Mouse (Mus musculus): ENCODE measurements around the gene Atg16l1. TPM values are rescaled to one million over a fixed set of nuclear protein-coding genes. Genes with fewer than 3 reads are reported as not detected.

Atg16l1 gene
- 10 to 100 TPM; 61.4 to 72.4 (median 68.5) TPM for total RNA-seq (2022)

DNA sequence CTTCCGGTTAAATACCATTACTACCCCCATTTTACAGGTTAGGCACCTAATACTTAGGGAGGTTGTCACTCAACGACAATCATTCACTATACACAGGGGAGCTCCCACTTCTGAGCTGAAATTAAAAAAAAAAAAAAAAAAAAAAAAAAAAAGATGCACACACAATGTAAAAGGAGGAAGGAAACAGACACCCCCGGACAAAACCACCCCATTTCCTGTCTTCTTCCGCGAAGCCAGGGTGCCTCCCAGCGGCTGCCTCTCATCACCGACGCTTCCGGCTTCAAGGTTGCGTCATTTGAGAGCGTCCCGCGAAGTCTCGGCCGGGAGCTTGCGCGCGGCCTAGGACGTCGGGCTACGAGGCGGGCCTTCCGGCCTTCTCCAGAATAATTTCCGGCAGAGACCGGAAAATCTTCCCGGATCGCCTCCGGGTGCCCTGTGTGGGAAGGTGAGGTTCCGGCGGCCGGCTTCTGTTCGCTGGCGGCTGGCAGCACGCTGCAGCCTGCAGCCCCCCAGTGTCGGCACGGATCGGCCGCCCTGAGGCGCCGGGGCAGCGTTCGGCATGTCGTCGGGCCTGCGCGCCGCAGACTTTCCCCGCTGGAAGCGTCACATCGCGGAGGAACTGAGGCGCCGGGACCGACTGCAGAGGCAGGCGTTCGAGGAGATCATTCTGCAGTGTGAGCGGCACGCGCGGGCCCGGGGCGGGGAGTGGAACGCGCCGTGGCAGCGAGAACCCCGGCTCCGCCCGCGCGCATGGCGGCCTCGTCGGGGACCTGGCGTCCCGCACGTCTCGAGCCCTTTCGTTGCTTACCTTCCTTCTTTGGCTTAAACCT, at the start of gene Atg16l1:
TSS of gene Atg16l1 (plus strand) at position 230 of the 830 bp plus-strand sequence.
- DNase-seq (ENCODE audit: low spot score in 2 of 2), result peak; percentile 88 to 94

DNA sequence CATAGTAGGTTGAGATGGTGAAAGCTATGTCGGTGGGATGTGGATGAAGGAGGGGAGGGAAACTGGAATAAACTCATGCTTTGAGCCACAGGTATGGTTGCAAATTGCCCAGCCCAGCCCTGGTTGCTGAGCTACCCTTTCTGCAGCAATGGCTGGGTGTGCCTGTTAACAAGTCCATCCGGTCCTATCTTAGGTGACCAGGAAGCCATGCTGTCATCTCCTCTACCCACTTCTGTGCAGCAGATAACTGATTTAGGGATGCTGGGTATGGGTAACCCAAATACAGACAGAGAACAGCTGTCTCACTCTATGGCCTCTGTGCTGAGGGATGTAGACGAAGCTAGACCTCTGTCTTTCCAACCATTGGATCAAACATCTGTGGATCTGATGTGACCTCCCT, 49.3 kb upstream of the Atg16l1 start:
- no peak for DNase-seq (ENCODE audit: low spot score in 2 of 2)

DNA sequence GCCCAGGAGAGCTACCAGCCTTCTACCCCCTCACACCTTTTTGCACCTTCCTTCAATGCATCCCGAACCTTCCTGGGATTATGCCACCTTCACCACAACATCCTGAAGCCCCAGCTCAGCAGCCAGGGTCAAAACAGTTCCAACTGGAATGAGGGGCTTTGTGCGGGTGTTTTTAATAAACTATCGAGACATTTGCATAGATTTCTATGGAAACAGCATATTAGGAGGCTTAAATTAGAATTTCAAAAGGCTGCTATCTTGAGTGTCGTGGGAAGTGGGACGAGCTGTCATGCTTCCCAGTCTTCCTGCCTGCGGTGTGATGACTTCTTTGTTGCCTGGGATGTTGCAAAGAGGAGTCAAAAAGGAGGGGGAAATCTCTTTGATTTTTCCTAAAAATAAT, 46.6 kb upstream of the Atg16l1 start:
- DNase-seq (ENCODE audit: low spot score in 2 of 2), result peak in 1 of 2 experiments; percentile 80

DNA sequence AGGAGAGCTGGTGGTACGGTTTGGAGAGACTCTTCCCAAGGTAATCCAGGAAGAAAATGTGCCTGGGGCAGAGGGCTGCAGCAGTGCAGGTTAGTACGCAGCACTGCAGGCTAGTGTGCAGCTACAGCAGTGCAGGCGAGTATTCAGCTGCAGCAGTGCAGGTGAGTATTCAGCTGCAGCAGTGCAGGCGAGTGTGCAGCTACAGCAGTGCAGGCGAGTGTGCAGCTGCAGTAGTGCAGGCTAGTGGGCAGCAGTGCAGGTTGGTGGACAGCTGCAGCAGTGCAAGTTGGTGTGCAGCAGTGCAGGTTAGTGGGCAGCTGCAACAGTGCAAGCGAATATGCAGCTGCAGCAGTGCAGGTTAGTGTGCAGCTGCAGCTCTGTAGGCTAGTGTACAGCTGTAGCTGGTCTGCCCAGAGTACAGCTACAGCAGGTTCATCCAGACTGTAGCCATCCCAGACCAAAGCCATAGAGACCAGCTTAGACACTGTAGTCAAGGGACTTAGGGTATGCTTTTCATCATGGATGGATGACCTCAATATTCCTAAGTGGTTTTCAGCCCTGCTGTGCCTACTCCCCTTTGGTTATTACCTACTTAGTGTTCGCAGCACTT, 45.9 kb upstream of the Atg16l1 start:
- no peak for DNase-seq (ENCODE audit: low spot score in 2 of 2)

DNA sequence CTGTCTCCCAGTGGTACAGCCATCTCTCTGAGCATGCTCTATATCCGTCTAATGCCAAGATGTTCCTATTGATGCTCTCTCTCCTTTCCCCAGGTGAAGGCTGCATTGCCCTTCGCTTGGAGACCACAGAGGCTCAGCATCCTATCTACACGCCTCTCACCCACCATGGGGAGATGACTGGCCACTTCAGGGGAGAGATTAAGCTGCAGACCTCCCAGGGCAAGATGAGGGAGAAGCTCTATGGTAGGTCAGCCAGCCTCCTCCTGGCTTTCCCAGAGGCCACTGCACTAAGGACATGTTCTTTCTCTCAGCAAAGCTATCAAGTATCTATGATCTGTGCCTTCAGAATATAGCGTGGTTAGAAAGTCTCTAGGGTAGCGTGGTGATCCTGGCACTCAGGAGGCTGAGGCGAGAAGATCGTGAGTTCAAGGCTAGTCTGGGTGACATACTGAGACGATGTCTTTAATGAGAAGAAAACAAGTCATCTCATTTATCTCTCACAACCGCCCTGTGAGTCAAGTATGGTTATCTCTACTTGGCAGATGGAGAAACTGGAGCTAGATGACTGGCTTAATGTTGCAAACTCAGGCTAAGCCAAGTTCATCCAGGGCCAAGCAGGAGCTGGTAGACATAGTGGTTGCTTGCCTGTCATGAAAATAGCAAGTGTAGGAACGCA, 43.6 kb upstream of the Atg16l1 start:
- DNase-seq (ENCODE audit: low spot score in 2 of 2), result no peak

DNA sequence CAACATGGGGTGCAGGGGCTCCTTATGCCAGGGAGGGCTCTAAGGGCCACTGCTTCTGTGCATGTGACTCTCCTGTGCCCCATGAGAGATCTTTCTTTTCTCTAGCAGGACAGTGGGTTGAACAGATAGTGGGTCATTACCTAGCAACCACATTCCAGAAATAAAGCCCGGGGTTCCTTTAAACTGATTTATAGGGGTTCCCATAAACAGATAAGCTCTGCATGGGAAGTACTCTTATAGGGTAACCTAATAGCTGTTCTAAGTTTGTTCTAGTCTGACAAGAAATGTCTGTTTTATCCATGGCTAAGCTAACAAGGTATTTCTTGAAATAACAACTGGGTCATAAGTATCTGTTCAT, 43.1 kb upstream of the Atg16l1 start:
- DNase-seq (ENCODE audit: low spot score in 2 of 2), result no peak

DNA sequence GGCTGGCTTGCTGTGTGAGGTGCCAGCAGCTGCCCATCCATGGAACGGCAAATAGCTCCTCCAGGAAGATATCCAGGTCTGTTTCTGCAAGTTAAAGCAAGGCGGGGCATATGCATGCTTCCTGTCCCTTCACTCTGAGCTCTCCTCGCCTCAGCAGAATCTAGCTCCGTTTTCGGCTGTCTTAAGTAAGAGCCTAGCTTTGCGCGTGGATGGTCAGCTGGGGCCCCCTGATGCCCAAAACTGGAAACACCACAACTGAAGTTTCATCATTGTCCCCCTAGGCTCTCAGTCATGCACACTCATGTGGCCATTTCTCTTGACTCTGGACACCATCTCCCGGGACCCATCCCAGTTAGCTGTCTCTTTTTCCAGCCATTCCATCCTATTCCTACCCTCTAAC, 34.3 kb upstream of the Atg16l1 start:
- DNase-seq (ENCODE audit: low spot score in 2 of 2), result peak in 1 of 2 experiments; percentile 48

DNA sequence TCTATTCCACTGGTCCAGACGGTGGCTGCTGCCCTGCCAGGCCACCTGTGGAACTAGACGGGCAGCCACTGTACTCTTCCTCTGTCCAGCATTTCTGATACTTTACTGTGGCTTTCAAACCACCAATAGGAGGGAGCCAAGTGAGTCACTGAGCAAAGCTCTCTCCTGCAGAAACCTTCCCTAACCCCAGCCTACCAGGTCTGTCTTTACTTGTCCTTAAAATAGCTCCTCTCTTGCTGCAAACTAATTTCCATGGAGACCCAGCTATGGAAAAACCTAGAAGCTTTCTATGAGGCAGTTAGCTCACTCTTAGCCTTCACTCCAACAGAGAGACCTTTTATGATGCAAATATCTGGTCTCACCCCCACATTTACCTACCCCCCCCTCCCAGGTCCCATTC, 33.6 kb upstream of the Atg16l1 start:
- no peak for DNase-seq (ENCODE audit: low spot score in 2 of 2)

DNA sequence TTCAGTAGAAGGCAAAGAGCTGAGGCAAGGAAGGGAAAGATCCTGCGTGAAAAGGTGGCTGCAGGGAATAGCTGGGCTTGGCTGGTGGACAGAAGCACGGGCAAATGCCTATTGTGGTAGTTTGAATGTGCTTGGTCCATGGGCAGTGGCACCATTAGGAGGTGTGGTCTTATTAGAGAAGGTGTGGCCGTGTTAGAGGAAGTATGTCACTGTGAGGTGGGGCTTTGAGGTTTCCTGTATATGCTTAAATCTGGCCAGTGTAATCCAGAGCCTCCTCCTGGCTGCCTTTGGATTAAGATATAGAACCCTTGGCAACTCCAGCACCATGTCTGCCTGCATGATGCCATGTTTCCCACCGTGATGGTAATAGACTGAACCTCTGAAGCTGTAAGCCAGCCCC, 32.3 kb upstream of the Atg16l1 start:
- DNase-seq (ENCODE audit: low spot score in 2 of 2), result no peak

DNA sequence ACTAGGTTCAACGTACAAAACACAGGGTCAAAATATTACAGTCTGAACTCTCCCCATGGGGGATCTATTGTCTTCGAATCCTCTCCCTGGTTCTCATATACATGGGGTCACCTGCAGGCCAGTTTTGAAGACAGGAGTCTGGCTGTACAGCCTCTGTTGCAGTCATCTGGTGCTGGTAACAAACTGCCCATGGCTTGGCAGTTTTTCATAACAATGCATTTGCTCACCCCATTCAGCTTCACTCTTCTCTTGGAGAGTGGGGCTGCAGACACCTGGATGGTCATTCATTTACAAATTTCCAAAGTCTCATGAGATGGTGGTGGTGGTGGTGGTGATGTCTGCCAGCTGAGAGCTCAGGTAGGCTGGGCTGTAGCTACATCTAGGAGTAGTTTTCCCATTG, 26.6 kb upstream of the Atg16l1 start:
- DNase-seq (ENCODE audit: low spot score in 2 of 2), result no peak

DNA sequence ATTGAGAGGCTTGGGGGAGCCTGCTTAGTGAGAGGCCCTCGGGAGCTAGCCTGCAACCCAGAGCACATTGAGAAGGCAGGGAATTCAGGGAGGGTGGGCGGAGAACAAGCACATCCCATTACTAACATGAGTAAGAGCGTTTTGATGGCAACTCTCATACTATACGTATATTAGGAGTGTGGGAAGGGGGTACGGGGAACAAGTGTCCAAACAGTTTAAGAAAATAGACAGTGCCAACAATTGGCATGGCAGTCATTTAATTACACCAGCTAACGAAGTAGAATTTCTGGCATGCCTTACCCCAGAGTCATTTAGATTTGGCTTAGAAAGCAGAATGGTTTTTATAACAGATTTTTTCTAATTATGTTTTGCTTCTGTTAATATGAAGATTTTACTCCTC, 25.8 kb upstream of the Atg16l1 start:
- no peak for DNase-seq (ENCODE audit: low spot score in 2 of 2)

DNA sequence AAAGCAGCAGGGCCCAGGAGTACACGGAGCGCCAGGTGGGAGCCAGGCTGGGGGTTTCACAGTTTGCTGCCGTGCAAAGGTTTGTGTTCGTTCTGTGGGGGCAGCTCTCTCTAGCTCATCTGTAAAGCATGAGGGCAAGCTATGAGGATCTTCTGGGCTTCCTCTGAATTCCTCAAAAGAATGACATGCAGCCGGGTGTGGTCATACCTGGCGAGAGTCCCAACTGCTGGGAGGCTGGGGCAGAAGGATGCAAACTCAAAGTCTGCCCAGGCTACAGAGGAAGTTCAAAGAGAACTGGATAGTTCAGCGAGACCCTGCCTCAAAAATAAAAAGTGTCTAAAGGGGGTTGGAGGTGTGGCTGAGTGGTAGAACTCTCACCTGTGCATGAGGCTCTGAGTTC, 25.4 kb upstream of the Atg16l1 start:
- DNase-seq (ENCODE audit: low spot score in 2 of 2), result no peak

DNA sequence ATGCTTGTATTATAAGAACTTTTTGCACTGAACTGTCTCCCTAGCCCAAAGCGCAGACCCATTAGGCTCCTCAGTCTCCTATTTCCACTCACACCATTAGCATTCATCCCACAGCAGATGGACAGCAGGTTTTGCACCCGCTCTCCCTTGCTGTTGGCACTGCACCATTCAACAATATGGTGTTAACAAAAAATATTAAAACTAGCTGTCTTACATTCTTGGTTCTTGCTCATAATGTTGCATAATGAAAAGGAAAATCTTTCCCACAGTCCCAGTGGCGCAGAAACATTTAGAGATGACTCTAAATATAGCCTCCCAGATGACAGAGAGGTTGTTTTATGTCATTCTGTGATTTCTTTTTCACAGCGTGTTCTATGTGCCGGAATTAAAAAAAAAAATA, 22.5 kb upstream of the Atg16l1 start:
- DNase-seq (ENCODE audit: low spot score in 2 of 2), result peak in 1 of 2 experiments; percentile 49

DNA sequence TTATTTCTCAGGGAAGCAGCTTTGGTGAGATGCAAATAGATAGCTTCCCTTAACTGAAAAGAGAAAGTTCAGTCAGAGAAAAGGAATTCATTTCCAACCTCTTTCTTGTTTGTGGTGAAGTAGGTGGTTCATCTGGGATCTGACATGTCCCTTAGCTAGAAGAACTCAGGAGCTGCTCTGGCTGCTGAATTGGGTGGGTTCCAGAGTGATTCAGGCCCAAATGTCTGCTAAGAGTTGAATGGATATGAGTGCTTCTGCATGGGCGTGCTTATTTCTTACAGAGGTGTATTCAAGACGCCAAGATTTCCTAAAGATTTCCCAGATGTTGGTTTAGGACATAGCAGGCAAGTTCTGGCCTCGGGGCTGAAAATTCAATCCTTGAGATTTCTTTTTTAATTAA, 21.5 kb upstream of the Atg16l1 start:
- DNase-seq (ENCODE audit: low spot score in 2 of 2), result peak in 1 of 2 experiments; percentile 54

DNA sequence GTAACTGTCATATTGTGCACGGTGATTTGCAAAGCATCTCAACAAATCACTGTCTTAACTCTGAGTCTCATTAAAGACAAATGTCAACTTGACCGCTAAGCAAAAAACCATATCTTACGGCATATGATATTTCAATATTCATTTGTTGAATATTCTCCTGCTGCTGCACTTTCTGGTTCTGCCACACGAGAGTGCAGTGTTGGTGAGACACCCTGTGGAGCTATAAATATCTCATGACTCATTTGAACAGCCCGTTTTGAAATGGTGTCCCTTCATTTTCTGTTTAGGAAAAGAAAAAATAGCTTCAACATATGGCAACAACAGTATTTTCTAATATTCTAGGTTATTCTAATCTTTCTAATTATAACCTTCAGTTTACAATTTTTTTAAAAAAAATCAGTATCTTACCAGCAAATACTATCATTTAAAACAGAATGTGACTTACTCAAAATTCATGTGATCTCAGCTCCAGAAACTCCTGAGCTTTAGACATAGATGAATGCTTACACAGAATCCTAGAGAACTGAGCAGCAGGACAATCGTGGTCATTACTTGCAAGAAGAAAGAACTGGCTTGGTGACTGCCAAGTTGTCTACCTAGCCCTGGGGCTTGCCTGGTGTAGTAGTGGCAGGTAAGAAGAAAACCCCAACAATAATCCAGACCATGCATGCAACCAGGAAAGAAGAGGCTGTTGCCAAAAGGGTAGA, 14.9 kb upstream of the Atg16l1 start:
- no peak for DNase-seq (ENCODE audit: low spot score in 2 of 2)

DNA sequence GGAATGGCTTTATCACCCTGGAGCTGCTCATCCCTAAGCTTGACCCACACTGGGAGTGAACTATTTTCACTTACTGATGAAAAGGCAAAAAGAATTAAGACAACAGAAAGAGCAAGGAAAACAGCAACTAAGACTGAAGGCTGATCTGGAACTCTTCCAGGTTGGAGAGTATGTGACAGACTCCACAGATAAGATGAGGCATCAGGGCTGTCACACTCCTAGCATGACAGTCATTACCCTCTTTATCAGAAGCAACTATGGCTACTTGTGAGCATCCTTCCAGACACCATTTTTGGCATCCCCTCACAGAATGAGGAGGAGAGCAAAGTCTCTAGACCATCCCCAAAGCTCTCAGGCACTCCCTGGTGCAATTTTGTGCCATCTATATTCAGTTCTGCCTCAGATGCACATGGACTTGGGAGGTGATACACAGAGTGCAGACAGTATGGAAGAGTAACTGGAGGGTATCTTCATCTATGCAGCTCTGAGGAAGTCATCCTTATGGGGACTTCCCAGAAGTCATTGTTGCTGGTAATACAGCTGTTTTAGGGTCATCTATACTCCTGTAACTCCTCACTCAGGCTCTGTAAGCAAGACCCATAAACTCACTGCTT, 6.2 kb upstream of the Atg16l1 start:
- DNase-seq (ENCODE audit: low spot score in 2 of 2), result no peak

DNA sequence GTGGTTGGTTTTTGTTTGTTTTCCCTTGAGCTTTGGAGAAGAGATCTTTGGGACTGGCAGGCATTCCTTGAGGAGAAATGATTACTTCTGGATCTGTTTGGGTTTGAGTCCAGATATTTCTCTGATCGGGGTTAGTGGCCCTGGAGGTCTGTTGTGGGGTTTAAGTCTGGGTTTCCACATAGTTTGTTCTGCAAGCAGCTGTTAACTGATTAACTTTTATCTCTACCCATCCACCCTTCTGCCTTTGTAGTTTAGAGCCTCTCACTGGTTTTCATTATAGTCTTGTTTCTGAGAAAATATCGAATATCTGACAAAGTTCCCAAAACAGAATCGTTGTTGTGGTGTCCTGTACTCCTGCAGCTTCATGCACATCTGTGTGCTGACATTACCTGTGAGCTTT, 8.2 kb downstream of the Atg16l1 start:
- no peak for DNase-seq (ENCODE audit: low spot score in 2 of 2)

DNA sequence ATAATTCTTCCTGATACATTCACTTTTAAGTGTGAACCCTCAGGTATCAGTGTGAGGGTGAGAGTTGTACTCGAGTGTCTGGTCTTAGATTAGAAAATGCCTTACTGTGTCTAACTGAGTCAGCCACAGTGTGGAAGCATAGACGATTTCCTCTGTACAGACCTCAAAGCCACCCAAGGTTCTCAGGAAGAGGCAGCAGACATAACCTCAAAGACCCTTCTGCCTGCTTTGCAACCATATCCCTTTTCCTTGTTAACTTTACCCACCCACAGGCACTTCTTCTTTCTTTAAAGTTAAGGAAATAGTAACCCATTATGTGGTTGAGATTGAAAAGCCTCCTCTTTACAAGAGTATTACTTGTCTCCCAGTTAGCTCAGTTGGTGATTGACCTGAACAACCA, 10.1 kb downstream of the Atg16l1 start:
- DNase-seq (ENCODE audit: low spot score in 2 of 2), result no peak

DNA sequence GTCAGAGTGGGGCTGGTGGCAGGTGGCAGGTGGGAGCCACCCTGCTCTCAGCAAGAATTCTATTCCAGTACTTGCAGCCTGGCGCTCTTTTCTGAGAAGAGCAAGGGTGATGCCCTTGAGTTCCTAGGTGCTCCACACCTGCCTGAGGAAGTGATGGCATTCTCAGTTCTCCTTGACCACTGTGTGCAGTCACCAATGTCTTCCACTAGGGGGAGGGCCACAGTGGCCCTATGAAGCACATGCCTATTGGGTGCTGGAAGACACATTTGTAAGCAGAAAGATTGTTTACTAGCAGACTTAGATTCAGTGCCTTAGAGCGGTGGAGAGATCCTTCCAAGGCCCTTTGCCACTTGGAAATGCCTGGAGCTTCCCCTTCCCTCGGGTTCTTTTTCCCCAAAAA, 10.6 kb downstream of the Atg16l1 start:
- no peak for DNase-seq (ENCODE audit: low spot score in 2 of 2)

DNA sequence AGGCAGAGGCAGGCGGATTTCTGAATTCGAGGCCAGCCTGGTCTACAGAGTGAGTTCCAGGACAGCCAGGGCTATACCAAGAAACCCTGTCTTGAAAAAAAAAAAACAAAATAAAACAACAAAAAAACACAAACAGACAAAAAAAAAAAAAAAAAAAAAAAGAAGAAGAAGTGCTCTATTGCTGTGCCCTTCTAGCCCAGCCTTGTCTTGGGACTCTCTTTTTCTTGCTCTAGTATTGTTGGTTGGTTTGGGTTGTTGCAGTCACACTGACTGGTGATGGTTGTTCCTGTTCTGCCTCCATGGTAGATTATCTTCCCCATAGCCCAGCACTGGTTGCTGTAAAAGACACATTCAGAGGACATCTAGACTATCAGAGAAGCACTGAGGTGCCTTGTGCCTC, 13.6 kb downstream of the Atg16l1 start:
- DNase-seq (ENCODE audit: low spot score in 2 of 2), result no peak

DNA sequence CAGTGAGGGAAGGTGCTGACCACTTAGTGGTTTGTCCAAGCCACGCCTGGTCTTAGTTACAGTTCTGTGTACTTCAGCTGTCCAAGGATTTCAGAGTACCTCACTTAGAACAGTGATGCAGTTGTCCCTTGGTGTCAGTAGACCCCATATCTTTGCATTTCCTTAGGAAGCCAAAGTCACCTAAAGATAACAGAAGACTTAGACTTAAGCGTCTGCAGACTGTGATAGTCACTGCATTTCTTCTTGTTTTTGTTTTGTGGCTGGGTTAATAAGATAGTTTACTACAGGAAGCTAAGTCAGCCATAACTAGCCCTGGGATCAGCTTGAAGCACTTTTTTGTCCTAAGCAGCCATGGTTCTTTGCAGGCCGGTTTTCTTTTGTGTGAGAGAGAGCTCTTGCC, 14.8 kb downstream of the Atg16l1 start:
- no peak for DNase-seq (ENCODE audit: low spot score in 2 of 2)

DNA sequence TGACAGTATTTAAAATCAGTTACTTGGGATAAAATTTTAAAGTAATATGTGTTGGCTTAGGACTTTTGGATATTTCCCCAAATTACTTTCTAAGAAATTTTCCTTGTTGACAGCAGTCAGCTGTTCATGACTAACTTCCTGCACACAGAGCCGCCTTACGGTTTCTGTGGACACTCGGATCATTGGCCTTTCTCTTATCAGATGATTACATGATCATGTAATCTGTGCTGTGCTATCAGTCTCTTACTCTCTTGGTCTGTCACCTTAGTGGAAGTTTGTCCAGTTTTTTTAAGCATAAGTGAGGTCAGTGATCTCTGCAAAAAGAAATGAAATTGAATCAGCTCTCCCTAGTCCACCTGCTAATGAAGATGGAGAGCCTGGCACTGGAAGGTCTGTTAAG, 16.1 kb downstream of the Atg16l1 start:
- DNase-seq (ENCODE audit: low spot score in 2 of 2), result no peak
